Mouse (Mus musculus) small intestine, adult 2 months (tissue): ENCODE results near the gene Flywch2.

Experiments
- CTCF ChIP-seq: fragments of 200-500 bp; IDR thresholded peaks from 2 replicates; pipeline ENCODE4 v1.5.1; 2012; ENCODE audit warnings: low read depth, mild to moderate bottlenecking, control low read depth, inconsistent platforms, low read length, moderate library complexity, mixed read lengths; ENCODE audit not compliant: insufficient replicate concordance, insufficient read length; ENCODE audit errors: extremely low read depth
- POLR2A ChIP-seq: fragments of 200-500 bp; IDR thresholded peaks from 2 replicates; pipeline ENCODE4 v1.6.1; 2012; ENCODE audit warnings: low read depth, mild to moderate bottlenecking, control low read depth, inconsistent platforms, low read length, moderate library complexity

DNA sequence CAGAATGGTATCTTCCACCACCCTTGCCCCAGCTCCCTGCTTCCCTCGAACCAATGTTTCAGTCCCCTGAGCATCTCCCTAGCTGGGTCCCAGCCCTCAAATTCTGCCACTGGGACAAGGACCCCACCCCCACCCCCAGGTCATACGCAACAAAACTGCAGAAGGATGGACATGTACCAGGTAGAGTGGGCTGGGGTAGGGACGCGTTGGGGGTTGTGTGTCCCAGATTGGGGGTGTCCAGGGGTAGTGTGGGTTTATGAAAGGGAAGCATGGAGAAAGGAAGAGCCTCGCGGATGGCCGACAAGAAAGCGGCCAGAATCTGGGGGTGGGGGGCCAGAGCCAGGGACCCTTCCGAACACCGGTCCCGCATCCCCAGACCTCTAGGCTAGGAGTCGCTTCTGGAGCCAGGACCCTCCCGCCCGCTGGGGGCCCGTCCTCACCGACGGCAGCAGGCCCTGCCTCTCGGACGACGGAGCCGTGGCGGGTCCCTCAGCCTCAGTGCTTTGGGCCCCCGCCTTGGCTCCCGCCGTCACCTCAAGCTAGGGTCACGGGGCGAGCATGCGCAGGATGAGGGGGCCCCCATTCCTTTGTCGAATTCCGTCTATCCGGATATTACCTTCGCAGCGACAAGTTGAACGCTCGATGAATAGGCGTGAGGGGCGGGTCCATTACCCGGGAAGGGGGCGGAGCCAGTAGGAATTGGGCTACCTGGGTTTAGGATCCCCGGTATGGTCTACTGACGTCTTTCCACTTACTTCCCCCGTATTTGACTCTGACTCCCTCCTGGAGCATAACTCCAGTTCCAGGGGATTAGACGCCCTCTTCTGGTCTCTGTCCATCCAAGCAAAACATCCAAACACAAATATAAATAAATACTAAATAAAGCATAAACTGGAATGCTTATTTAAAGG lies at the start of gene Flywch2:
- no peak for TF ChIP-seq CTCF
- TF ChIP-seq POLR2A: no peak
